Mouse (Mus musculus): ENCODE results near the gene 1700056E22Rik.

- no peak for TF ChIP-seq CTCF (IDR thresholded peaks at IDR 0.05; ENCODE audit: insufficient read depth, low read length)
- TF ChIP-seq POLR2A (IDR thresholded peaks at IDR 0.05; ENCODE audit: borderline replicate concordance, extremely low read depth, low read depth, low read length): no peak
Observed at GRCm38 (mm10) chr1:184005315-184006058, 28.6 kb downstream of the 1700056E22Rik start.

Data from lung, adult 2 months (tissue).